Comparison of ENCODE assay signal across 24 mouse cellular contexts in genomic region chr7:114454858-114455257, GRCm38 (mm10). TPM values are rescaled to one million over a fixed set of nuclear protein-coding genes. Genes with fewer than 3 reads are reported as not detected.
DNase-seq lines count a peak whose midpoint lies in the region; ATAC-seq and TF ChIP-seq lines count a peak whose summit lies in the region.
"Had no signal": no experiment of that assay in that cellular context is flagged by ENCODE, and none has a peak within 500 bp of the region (broad histone marks: within the 10 kb centered on the region; RNA-seq: fewer than 3 reads in every experiment).

No protein-coding gene starts in this region.

- H3K36me3 ChIP-seq in heart, embryonic 12.5 days: no peaks in the 10 kb centered on the region
- H3K36me3 ChIP-seq in heart, embryonic 15.5 days: no peaks in the 10 kb centered on the region
- H3K36me3 ChIP-seq in heart, adult 2 months (ENCODE audit: control insufficient read depth, insufficient read depth, low read length): no peaks in the 10 kb centered on the region
- no peaks in the 10 kb centered on the region for H3K36me3 ChIP-seq in heart, postnatal 0 days (replicated peaks; ENCODE audit: control insufficient read depth, insufficient read depth, low read length)
- H3K36me3 ChIP-seq: embryonic facial prominence, embryonic 12.5 days; forebrain, embryonic 15.5 days; G1E had no signal

- no peak overlapping the region for H3K4me3 ChIP-seq in heart, embryonic 12.5 days
- H3K4me3 ChIP-seq in heart, embryonic 15.5 days: no peak overlapping the region
- H3K4me3 ChIP-seq in heart, adult 2 months: no peak overlapping the region
- no peak overlapping the region for H3K4me3 ChIP-seq in heart, postnatal 0 days (ENCODE audit: low read depth, low read length)
- H3K4me3 ChIP-seq: embryonic facial prominence, embryonic 10.5 days; embryonic facial prominence, embryonic 12.5 days; forebrain, embryonic 13.5 days; forebrain, embryonic 15.5 days had no signal

- no peak for ATAC-seq in heart, embryonic 12.5 days (ENCODE audit: insufficient number of reproducible peaks, low FRiP score)
- ATAC-seq in heart, embryonic 15.5 days (replicated peaks; ENCODE audit: insufficient number of reproducible peaks, insufficient read depth, low FRiP score, low read depth): no peak
- peak; percentile 75 for ATAC-seq in heart, postnatal 0 days (ENCODE audit: insufficient read depth, low read depth)
- ATAC-seq: activated CD4-positive, CD25-positive, alpha-beta regulatory T cell, adult 4 months; CD4-positive, CD25-positive, alpha-beta regulatory T cell, adult 4 months; forebrain, embryonic 13.5 days; forebrain, embryonic 15.5 days; Patski had no signal

- 40% methylated on average over 1 of the region's 1 CpGs for WGBS in heart, embryonic 12.5 days
- 36% methylated on average over 1 of the region's 1 CpGs for WGBS in heart, embryonic 15.5 days
- 33% methylated on average over 1 of the region's 1 CpGs for WGBS in heart, adult 2 months
- 23% methylated on average over 1 of the region's 1 CpGs for WGBS in heart, postnatal 0 days

- no peak for DNase-seq in heart, postnatal 4 days
- DNase-seq in heart, adult 2 months: no peak
- peak; percentile 45 for DNase-seq in heart, postnatal 0 days (ENCODE audit: low spot score)
- no peak for DNase-seq in heart, postnatal 14 days
- DNase-seq: adrenal gland, adult 8-10 months; adrenal gland, postnatal 14 days; adrenal gland, postnatal 36 days; B cell, adult 2 months; cerebellum, adult 11-12 months; cerebellum, adult 2 months; cerebellum, adult 9-10 months; cerebellum, postnatal 10 days; cerebellum, postnatal 25 days had no signal

- no peak for TF ChIP-seq POLR2A in heart, adult 2 months (IDR thresholded peaks at IDR 0.05; ENCODE audit: insufficient read depth, low read depth, low read length)

- no peak for TF ChIP-seq CTCF in heart, adult 2 months (IDR thresholded peaks at IDR 0.05)
- no peak for TF ChIP-seq CTCF in heart, postnatal 0 days (IDR thresholded peaks at IDR 0.05; ENCODE audit: low read depth)

- H3K79me2 ChIP-seq in heart, adult 2 months (replicated peaks; ENCODE audit: control insufficient read depth, insufficient read depth, low read length): no peaks in the 10 kb centered on the region

- peaks cover 7% of the 10 kb centered on the region; the same call in 1 of the 2 replicates for H3K4me1 ChIP-seq in heart, embryonic 12.5 days (replicated peaks)
- H3K4me1 ChIP-seq in heart, embryonic 15.5 days (replicated peaks): no peaks in the 10 kb centered on the region
- no peaks in the 10 kb centered on the region for H3K4me1 ChIP-seq in heart, adult 2 months (ENCODE audit: control insufficient read depth, insufficient read depth, low read length)
- no peaks in the 10 kb centered on the region for H3K4me1 ChIP-seq in heart, postnatal 0 days (ENCODE audit: control insufficient read depth, insufficient read depth)
- H3K4me1 ChIP-seq: embryonic facial prominence, embryonic 10.5 days; embryonic facial prominence, embryonic 12.5 days; forebrain, embryonic 13.5 days; forebrain, embryonic 15.5 days had no signal

- no peak overlapping the region for H3K9ac ChIP-seq in heart, embryonic 12.5 days
- no peak overlapping the region for H3K9ac ChIP-seq in heart, embryonic 15.5 days
- no peak overlapping the region for H3K9ac ChIP-seq in heart, adult 2 months (ENCODE audit: low read depth, low read length)
- no peak overlapping the region for H3K9ac ChIP-seq in heart, postnatal 0 days (replicated peaks; ENCODE audit: low read depth, low read length)
- H3K9ac ChIP-seq: embryonic facial prominence, embryonic 12.5 days; forebrain, embryonic 13.5 days; forebrain, embryonic 15.5 days had no signal

- intact Hi-C loops in heart, adult 2 months (cut with DNase I): no loop called here
- intact Hi-C loops in heart, postnatal 14 days (cut with DNase I): no loop called here

- TF ChIP-seq EP300 in heart, adult 2 months (IDR thresholded peaks at IDR 0.05; ENCODE audit: insufficient read depth, low read depth, low read length): no peak
- no peak for TF ChIP-seq EP300 in heart, postnatal 0 days (IDR thresholded peaks at IDR 0.05; ENCODE audit: low read depth)

- H3K27me3 ChIP-seq in heart, embryonic 12.5 days (replicated peaks): no peaks in the 10 kb centered on the region
- H3K27me3 ChIP-seq in heart, embryonic 15.5 days: no peaks in the 10 kb centered on the region
- no peaks in the 10 kb centered on the region for H3K27me3 ChIP-seq in heart, adult 2 months (ENCODE audit: control insufficient read depth, insufficient read depth, low read length)
- no peaks in the 10 kb centered on the region for H3K27me3 ChIP-seq in heart, postnatal 0 days (ENCODE audit: control insufficient read depth, insufficient read depth, low read length)
- H3K27me3 ChIP-seq: CH12.LX; embryonic facial prominence, embryonic 12.5 days; forebrain, embryonic 13.5 days; forebrain, embryonic 15.5 days; Patski had no signal

- H3K9me3 ChIP-seq in heart, embryonic 12.5 days (replicated peaks): no peaks in the 10 kb centered on the region
- no peaks in the 10 kb centered on the region for H3K9me3 ChIP-seq in heart, embryonic 15.5 days (replicated peaks)
- H3K9me3 ChIP-seq in heart, postnatal 0 days (replicated peaks; ENCODE audit: control insufficient read depth, low read length): no peaks in the 10 kb centered on the region
- H3K9me3 ChIP-seq: embryonic facial prominence, embryonic 10.5 days; embryonic facial prominence, embryonic 12.5 days; forebrain, embryonic 13.5 days; forebrain, embryonic 15.5 days; G1E had no signal

- no peak overlapping the region for H3K4me2 ChIP-seq in heart, embryonic 12.5 days
- H3K4me2 ChIP-seq in heart, embryonic 15.5 days: no peak overlapping the region
- no peak overlapping the region for H3K4me2 ChIP-seq in heart, postnatal 0 days (ENCODE audit: low read depth, low read length)
- H3K4me2 ChIP-seq: embryonic facial prominence, embryonic 12.5 days; forebrain, embryonic 13.5 days; forebrain, embryonic 15.5 days had no signal

- peak overlapping the region; percentile 54; the same call in 1 of the 2 replicates for H3K27ac ChIP-seq in heart, embryonic 12.5 days (ENCODE audit: poor library complexity, severe bottlenecking)
- H3K27ac ChIP-seq in heart, embryonic 15.5 days: peak overlapping the region; percentile 9; the same call in 1 of the 2 replicates
- no peak overlapping the region for H3K27ac ChIP-seq in heart, adult 2 months
- no peak overlapping the region for H3K27ac ChIP-seq in heart, postnatal 0 days (ENCODE audit: low read depth)
- H3K27ac ChIP-seq: embryonic facial prominence, embryonic 10.5 days; embryonic facial prominence, embryonic 12.5 days; forebrain, embryonic 13.5 days; forebrain, embryonic 15.5 days had no signal

RNA-seq across cellular contexts. Expression of gene Pde3b, which starts 39.8 kb away (rescaled TPM):
- polyA plus RNA-seq in heart, embryonic 12.5 days (2016; fragmentation: Nextera tagmentation; extraction: Ambion mirVana): 7.3 and 8.6 TPM in 2 replicates
- 10 to 100 TPM; 13.2 TPM for total RNA-seq in heart, postnatal 4 days (2021)
- 3.6 and 4.6 TPM in 2 replicates for polyA plus RNA-seq in heart, embryonic 15.5 days (2015; fragmentation: Nextera tagmentation; extraction: Ambion mirVana)
- 1 to 10 TPM; 3.8 to 4.8 TPM for total RNA-seq in heart, adult 2 months (2021)
- polyA plus RNA-seq in heart, adult 2 months (2012; rRNA removed): 4.9 and 5.2 TPM in 2 replicates
- 7.5 and 13.7 TPM in 2 replicates for total RNA-seq in heart, postnatal 0 days (2014; rRNA removed; ENCODE audit: low replicate concordance)
- 1.7 and 1.9 TPM in 2 replicates for polyA plus RNA-seq in heart, postnatal 0 days (2015; fragmentation: Nextera tagmentation; extraction: Ambion mirVana)
- 1 to 10 TPM; 5.2 to 7.9 TPM for total RNA-seq in heart, postnatal 14 days (2021)

Comparison
In these comparisons a context has a peak if more than half of its experiments do, and no peak if none do; other contexts are left out.
1. H3K27ac ChIP-seq: peak in heart, embryonic 12.5 days (single experiment) and heart, embryonic 15.5 days (single experiment); none in heart, adult 2 months (single experiment) and heart, postnatal 0 days (single experiment).